Mouse (Mus musculus) gastrocnemius, postnatal 36 days (tissue): ENCODE data around the gene Nptxr. TPM values are rescaled to one million over a fixed set of nuclear protein-coding genes. Genes with fewer than 3 reads are reported as not detected.
"Not testable (repeated sequence)": the region's sequence is repeated elsewhere in the genome, so short reads cannot be mapped to it uniquely, and the experiment has no call there.

Source experiments
- DNase-seq, 2 experiments: peaks; one replicate each; pipeline ENCODE4 v3.0.0; 2022
- intact Hi-C: fragments of 180-260 bp; cut with DNase I; formaldehyde crosslinking; loops from one replicate; pipeline ENCODE4 v1.15.1; 2025
- total RNA-seq, 2 experiments: library from RNA; stranded (reverse); gene quantifications; 2 replicates each; pipeline ENCODE4 v1.2.3; 2021

The Nptxr gene
- total RNA-seq, 2 experiments from 2014 or later, result 0.66 to 0.72 TPM

- intact Hi-C loops, result loop anchor here (5.0 kb wide), 1 partner anchor 73 kb away; no protein-coding TSS in a partner anchor
- no peak for DNase-seq
Measured at GRCm38 (mm10) chr15:79825146-79825825, 20.7 kb upstream of the Nptxr start.

GRCm38 (mm10) chr15:79823588-79824280 is 19.2 kb upstream of the Nptxr start:
- DNase-seq, result peak; percentile 61 to 73
- intact Hi-C loops, result no loop called here

DNA sequence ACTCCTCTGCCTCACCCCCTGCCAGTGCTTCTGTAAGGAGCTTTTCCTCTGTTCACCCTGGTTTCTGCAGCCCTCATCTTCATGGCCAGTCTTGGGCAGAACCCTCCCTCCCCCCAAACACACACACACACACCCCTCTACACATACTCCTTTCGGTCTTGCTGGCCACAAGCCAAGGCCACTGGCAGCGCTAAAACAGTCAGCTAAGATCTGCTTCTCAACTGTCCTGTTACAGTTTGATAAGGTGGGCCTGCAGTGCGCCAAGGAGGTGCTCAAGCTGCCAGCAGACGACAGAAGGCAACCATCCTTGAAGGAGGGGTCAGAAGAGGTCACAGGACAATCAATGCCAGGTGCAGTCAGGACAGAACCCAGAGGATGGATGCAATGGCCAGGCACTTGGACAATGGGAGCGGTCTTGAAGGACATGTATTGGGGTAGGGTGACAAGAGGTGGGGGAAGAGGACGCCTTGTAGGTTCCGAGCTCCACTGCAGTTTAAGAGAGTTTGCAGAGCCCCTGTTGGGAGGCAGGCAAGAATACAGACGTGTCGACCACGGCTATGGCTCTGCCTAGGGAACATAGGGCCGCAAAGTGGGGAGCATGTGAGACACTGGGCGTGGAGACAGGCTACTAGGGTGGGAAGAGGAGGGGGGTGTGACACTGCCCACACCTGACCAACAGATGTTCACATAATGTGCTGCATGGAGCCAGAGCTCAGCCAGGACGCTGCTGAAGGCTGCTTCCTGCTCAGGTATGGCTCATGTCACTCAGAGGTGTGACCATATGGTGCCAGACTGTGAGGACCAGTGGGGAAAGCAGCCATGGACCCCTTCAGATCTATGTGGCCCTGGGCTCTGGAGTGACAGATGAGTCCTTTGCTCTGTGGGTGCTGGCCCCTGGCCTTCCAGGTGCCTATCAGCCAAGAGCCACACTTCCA is 18.0 kb upstream of the Nptxr start:
- intact Hi-C loops, result no loop called here
- DNase-seq, result no peak

- no peak for DNase-seq
- intact Hi-C loops, result no loop called here
Measured at GRCm38 (mm10) chr15:79818325-79818724, 13.8 kb upstream of the Nptxr start.

GRCm38 (mm10) chr15:79813666-79814258 is 9.2 kb upstream of the Nptxr start:
- intact Hi-C loops, result no loop called here
- no peak for DNase-seq

- intact Hi-C loops, DNase-seq: not testable (repeated sequence)
Measured at GRCm38 (mm10) chr15:79812840-79813239, 8.3 kb upstream of the Nptxr start.

DNA sequence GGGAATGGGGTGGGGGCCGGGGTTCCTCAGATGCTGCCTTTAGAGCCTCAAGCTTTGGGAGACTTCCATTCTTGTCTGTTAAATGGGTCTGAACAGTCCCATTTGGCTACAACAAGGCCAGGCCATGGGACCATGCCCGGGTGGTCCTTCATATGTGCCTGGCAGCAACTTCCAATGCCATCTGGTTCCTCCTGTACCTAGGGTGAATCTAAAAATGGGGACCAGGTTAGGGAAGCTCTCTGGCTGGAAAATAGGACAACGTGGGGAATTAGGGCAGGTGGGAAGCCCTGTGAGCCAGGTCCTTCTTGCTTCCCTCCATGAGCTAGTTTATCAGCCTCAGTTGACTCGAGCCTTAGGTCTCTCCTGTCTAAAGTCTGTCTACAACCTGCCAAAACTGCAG is 6.4 kb upstream of the Nptxr start:
- DNase-seq, result no peak
- intact Hi-C loops, result no loop called here

DNA sequence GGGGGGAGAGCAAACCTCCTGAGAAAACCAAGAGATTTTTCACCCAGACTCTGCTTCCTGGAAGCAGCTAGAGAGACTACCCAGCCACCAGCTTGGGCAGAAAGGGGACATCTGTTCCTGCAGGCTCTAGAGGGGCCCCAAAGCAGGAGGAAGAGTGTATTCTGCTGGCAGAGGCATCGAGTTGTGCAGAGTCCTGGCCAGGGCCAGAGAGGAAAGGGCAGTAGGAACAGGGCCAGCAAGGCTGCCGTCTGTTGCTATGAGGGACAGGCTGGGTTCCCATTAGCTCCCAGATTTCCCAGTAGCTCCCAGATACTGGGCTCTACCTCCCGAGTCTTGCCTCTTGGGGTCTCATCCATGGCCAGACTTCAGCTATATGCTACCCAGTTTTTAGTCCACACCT is 5.5 kb upstream of the Nptxr start:
- intact Hi-C loops, result no loop called here
- no peak for DNase-seq

DNA sequence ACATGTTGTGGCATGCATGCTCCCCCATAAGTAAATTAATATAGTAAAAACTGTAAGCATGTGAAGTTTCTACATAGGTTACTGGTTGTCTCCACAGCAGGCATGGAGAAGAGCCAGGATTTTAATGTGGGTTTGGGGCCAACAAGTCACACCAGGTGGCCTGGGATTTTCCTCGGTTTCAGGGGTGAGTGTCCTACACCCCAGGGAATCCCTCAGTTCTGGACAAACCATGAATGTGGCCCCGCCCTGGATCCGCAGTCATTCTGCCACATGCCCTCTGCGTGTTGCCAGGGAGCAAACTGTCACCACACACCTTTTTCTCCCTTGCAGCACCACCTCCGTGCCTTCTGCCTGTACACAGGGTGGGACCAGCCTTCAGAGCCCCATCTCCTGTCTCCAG is 4.1 kb upstream of the Nptxr start:
- DNase-seq, result no peak
- intact Hi-C loops, result no loop called here

DNA sequence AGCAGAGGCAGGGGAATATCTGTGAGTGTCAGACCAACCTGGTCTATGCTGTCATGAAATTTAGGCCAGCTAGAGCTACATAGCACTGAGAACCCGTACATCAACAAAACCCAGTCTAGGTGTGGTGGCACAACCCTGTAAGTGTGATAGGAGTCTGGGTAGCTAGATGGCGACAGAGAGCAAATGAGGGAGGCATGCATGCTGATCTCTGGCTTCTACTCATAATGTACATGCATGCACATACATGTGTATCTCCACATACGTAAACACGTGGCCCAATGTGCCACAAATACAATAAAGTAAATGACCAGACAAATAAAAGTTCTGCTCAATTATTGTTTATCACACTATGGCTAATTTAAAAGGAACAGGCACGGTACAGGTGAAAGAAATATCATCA is 3.5 kb upstream of the Nptxr start:
- intact Hi-C loops, result no loop called here
- no peak for DNase-seq

GRCm38 (mm10) chr15:79807050-79807449 is 2.5 kb upstream of the Nptxr start:
- intact Hi-C loops, result no loop called here
- no peak for DNase-seq

DNA sequence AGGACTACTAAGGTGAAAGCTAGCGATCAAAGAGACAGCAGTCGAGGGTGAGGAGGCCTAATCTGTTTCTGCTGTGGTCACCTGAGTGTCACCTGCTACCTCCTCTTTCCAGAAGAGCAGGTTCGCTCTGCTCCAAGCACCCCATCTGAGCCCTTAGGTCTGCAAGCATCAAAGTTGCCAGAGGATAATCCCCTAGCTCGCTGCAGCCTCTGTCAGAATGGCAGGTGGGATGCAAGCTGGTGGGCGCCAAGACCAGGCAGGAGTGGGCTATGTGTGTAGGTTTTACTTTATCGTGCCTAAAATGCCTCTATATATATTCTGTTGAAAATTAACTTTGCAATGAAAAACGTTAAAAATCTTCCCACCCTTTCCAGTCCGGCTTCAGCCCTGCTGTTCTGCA is 680 bp upstream of the Nptxr start:
- intact Hi-C loops, result no loop called here

DNA sequence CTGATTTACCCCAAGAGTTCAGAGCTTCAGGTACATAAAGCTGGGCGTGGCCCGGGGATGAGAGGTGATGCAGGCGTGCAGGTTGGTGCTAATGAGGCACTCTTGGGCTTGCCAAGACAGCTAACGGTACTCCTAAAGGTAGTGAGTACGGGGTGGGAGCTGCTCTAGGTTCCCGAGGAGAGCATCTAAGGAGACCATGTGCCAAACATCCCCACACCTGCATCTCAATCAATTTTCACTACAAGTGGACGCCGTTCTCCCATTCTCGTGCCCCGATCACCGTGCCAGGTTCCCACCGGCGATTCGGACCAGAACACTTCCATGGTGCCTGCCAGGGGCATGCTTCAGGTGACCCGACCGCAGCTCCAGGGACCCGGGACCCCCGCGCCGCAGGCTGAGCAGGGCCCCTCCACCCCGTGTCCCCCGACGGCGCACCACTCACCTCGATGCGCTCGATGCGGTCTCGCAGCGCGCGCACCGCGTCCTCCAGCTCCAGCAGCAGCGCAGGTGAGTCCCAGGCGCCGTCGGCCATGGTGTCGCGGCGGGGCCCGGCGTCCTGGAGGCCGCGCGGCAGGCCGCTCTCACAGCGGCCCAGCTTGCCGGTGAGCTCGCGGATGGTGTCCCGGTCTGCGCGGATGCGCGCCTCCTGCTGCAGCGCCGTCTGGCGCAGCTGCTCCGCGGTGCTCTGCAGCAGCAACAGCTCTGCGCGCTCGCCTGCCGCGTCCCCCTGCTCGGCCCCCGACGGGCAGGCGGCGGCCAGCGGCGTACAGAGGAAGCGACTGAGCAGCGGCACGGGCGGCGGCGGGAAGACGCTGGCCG is 824 bp downstream of the Nptxr start:
- DNase-seq, result no peak
- intact Hi-C loops, result loop anchor here (5.0 kb wide), 1 partner anchor 51 kb away; no protein-coding TSS in a partner anchor

More for the DNA sequence above, 680 bp upstream of the Nptxr start:
- no peak for DNase-seq

- DNase-seq, result no peak
- intact Hi-C loops, result loop anchor here (5.0 kb wide), 1 partner anchor 50 kb away; no protein-coding TSS in a partner anchor
Measured at GRCm38 (mm10) chr15:79802304-79802703, 2.3 kb downstream of the Nptxr start.

GRCm38 (mm10) chr15:79801646-79802045 is 2.9 kb downstream of the Nptxr start:
- intact Hi-C loops, result loop anchor here (5.0 kb wide), 1 partner anchor 49 kb away; no protein-coding TSS in a partner anchor
- no peak for DNase-seq

- no peak for DNase-seq
- intact Hi-C loops, result loop anchor here (5.0 kb wide), 1 partner anchor 48 kb away; no protein-coding TSS in a partner anchor
Measured at GRCm38 (mm10) chr15:79800701-79801100, 3.9 kb downstream of the Nptxr start.

GRCm38 (mm10) chr15:79798591-79798990 is 6.0 kb downstream of the Nptxr start:
- no peak for DNase-seq
- intact Hi-C loops, result no loop called here

DNA sequence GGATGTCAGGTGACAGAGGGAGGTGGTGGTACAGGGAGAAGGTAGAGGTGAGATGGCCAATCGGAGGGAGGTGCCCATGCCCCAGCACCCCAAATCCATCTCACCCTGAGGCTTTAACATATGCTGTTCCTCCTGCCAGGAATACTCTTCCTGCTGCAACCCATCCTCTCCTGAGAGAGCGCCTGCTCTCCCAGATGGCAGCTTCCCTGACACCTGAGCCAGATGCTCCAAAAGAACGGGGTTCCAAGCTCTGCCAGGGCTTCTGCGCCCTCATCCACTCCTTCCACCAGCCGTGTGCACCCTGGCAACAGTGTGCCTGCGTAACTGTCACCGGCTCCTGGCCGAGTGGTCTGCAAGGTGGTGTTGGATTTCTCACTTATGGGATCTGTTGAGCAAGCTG is 6.9 kb downstream of the Nptxr start:
- no peak for DNase-seq
- intact Hi-C loops, result no loop called here

- no peak for DNase-seq
- intact Hi-C loops, result no loop called here
Measured at GRCm38 (mm10) chr15:79797096-79797495, 7.5 kb downstream of the Nptxr start.

DNA sequence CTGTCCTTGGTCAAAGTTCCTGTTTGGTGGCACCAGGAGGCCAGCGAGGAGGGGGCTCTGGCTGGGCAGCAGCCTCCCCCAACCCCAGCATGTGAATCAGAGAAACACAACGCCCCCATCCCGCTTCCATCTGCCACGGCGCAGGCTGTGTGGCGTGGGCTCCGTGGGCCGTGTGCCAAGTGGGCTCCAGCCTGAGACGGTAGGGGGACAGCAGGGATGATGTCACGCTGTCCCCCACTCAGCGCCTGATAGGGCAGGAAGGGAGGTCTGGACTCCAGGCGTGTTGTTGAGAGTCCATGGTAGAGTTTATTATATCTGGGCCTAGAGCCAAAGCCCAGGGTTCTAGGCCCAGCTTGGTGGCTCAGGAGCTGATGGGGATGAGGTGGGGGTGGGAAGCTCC is 8.3 kb downstream of the Nptxr start:
- intact Hi-C loops, result no loop called here
- no peak for DNase-seq
